Mouse (Mus musculus) forebrain, embryonic 14.5 days (tissue): Measurements from ENCODE around the gene Cldn12. TPM values are rescaled to one million over a fixed set of nuclear protein-coding genes. Genes with fewer than 3 reads are reported as not detected.

Experiments
- ATAC-seq: fragments of 200-750 bp; cut with Nextera tagmentation; 2 replicates; pipeline ENCODE4 v1.8.0; 2017; ENCODE audit warnings: mild to moderate bottlenecking, moderate library complexity
- DNase-seq: peaks from one replicate; pipeline ENCODE4 v3.0.0-alpha.2; 2015; ENCODE audit warnings: low spot score
- H3K27ac ChIP-seq: fragments of 300-500 bp; sonication (generic); 2 replicates; pipeline ENCODE4 v1.5.1; 2014; ENCODE audit warnings: low read depth, mild to moderate bottlenecking, control low read depth, low read length, moderate library complexity
- H3K27me3 ChIP-seq: fragments of 300-500 bp; sonication (generic); replicated peaks from 2 replicates; pipeline ENCODE4 v1.6.1; 2014; ENCODE audit warnings: low read length, control low read depth, mixed read lengths; ENCODE audit not compliant: control insufficient read depth, insufficient read depth
- H3K36me3 ChIP-seq: fragments of 300-500 bp; sonication (generic); 2 replicates; pipeline ENCODE4 v1.6.1; 2014; ENCODE audit warnings: low read length, control low read depth; ENCODE audit not compliant: control insufficient read depth, insufficient read depth
- H3K4me1 ChIP-seq: fragments of 300-500 bp; sonication (generic); 2 replicates; pipeline ENCODE4 v1.6.1; 2014; ENCODE audit warnings: antibody characterized with exemption, low read length, control low read depth; ENCODE audit not compliant: control insufficient read depth, insufficient read depth
- H3K4me2 ChIP-seq: fragments of 300-500 bp; sonication (generic); 2 replicates; pipeline ENCODE4 v1.6.1; 2014; ENCODE audit warnings: mild to moderate bottlenecking, control low read depth, low read length
- H3K4me3 ChIP-seq: fragments of 300-500 bp; sonication (generic); 2 replicates; pipeline ENCODE4 v1.5.1; 2014; ENCODE audit warnings: low read depth, low read length, control low read depth
- H3K9ac ChIP-seq: fragments of 300-500 bp; sonication (generic); 2 replicates; pipeline ENCODE4 v1.6.1; 2014; ENCODE audit warnings: mild to moderate bottlenecking, low read length, control low read depth, moderate library complexity
- H3K9me3 ChIP-seq: fragments of 300-500 bp; sonication (generic); replicated peaks from 2 replicates; pipeline ENCODE4 v1.6.1; 2016; ENCODE audit warnings: low read length, control low read depth, mixed read lengths; ENCODE audit not compliant: control insufficient read depth
- WGBS: fragments of 180-500 bp; shearing (Covaris S2); extraction: QIAGEN DNeasy Blood & Tissue Kit; methylation state at CpG from one replicate; pipeline ENCODE4 v1.1.7; 2014; 5-methylcytosine and 5-hydroxymethylcytosine counted together
- polyA plus RNA-seq: library from polyadenylated mRNA; unstranded; fragments of >200 nt; fragmentation: Nextera tagmentation; extraction: Ambion mirVana; gene quantifications from 2 replicates; pipeline ENCODE4 v1.2.1, GENCODE M21; 2014

The Cldn12 gene
- polyA plus RNA-seq, result 16.4 and 17.6 TPM in 2 replicates

DNA sequence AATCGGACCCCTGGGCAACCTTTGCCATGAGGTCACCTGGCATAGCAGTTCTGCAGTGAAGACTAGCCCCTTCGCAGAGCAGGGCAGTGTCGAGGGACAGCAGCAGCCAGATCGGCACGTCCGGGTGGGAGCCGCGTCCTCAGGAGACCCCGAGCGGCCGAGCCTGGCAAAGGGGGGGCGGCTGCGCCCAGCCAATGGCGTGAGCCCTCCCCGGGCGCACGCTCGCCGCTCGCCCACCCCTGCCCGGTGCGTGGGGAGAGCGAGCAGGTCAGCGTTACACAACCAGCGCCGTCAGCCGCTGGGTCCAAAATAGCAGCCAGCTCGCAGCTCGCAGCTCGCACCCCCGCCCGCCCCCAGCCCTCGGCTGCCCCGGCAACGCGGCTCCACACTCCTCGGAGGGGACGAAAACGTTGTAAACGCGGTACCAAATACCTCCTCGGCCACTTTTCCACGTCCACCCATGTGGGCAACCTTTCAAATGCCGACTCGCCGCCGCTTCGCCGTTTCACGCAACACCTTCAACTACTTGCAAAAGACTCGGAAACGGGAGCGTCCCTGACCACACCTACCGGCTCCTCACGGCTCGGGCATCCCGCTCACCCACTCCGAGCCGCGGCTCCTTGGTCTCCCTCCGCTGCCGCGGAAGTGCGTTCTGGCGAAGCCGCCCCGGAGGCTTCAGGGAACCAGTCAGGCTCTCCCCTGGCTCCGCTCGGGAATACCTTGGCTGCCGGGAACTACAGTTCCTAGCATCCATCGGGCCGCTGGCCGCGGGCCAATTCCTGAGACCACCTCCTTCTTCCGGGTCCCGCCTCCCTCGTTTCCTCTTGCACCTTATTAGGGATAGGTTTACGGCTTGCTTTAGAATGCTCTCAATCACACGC is at the start of gene Cldn12:
Cldn12 (minus strand) TSS at position 763 of the 881 bp plus-strand sequence.
- Histone ChIP-seq H3K27me3 (no peaks in the 10 kb centered on the region), H3K4me1 (peaks cover 17% of the 10 kb centered on the region), H3K4me3 (peak within 1 kb of the TSS; percentile 73), H3K9me3 (no peaks in the 10 kb centered on the region), H3K27ac (peak within 1 kb of the TSS; percentile 80), H3K9ac (peak within 1 kb of the TSS; percentile 72), H3K4me2 (peak within 1 kb of the TSS; percentile 73), H3K36me3 (no peaks in the 10 kb centered on the region)
- peak; percentile 96 for ATAC-seq
- DNase-seq, result peak; percentile 99
- WGBS, result 0% methylated on average over 70 of the region's 79 CpGs

DNA sequence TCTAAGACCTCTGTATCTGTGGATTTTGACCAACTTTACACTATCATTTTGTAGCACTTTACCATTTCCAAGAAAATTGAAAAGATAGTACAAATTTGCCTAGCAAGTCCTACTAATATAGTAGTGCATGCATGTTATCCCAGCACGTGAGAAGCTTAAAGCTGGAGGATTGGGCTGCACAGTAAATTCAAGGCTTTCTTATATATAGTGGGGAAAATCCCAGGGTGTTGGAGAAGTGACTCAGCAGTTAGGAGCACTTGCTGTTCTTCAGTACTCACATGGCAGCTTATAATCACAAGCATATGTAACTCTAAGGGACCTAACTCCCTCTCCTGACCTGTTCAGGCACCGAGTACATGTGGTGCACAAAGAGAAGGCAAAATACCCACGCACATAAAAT is 47.7 kb upstream of the Cldn12 start:
- DNase-seq (no peak), ATAC-seq (no peak)
- peaks cover 11% of the 10 kb centered on the region; the same call in 1 of the 2 replicates for H3K4me1 ChIP-seq
- no peaks in the 10 kb centered on the region for H3K9me3 ChIP-seq
- no peaks in the 10 kb centered on the region for H3K27me3 ChIP-seq
- no peaks in the 10 kb centered on the region for H3K36me3 ChIP-seq
- H3K4me2 ChIP-seq, result no peak overlapping the region
- whole genome bisulfite sequencing, result 77% methylated on average over 3 of the region's 3 CpGs
- H3K9ac ChIP-seq, result no peak overlapping the region
- H3K4me3 ChIP-seq, result no peak overlapping the region
- H3K27ac ChIP-seq, result no peak overlapping the region

DNA sequence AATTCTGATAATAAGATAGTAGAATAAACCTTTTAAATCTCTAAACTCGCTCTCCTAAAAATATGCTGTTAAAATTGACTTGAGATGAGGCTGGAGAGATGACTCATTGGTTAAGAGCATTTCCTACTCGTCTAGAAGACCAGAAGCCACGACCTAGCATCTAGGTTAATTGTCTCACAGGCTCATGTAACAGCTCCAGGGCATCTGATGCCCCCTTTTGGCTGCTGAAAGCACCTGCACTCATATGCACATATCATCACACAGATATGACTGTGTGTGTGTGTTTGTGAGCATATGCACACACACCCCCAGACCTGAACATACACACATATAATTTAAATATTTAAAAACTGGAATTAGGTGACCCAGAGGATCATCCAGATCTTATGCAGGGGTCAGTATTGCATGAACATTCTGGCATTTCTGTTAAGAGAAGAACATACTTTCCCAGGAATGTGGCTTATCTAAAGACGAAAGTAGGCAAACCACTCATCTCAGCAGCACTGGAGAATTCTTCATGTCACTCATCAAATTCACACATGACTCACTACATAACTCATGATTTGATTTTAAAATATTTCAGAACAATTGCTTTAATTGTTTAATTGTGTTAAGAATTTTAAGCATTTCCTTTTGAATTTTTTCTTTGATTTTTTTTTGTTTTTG is 46.4 kb upstream of the Cldn12 start:
- 72% methylated on average over 4 of the region's 4 CpGs for WGBS
- Histone ChIP-seq H3K9ac (no peak overlapping the region), H3K4me1 (peaks cover 11% of the 10 kb centered on the region; the same call in 1 of the 2 replicates), H3K27ac (no peak overlapping the region), H3K4me2 (no peak overlapping the region), H3K36me3 (no peaks in the 10 kb centered on the region), H3K4me3 (no peak overlapping the region), H3K27me3 (no peaks in the 10 kb centered on the region), H3K9me3 (no peaks in the 10 kb centered on the region)
- ATAC-seq, result no peak
- no peak for DNase-seq

DNA sequence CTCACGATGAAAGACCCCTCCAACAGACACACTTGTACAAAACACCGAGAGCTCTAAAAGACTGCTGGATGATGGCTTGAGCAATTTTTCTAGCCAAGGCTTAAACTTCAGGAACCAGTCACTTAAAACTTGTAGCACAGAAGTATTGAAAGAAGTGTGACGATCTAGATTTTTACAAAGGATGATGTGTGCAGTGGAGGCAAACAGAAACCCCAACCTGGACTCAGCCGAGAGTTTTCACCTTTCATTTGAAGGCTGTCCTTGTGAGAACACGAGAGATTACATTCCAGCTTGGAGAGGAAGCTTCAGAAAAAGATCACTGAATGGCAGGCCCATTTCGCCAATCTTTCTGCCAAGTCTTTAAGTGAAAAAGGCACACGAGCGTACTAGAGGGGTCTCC is 45.0 kb upstream of the Cldn12 start:
- ATAC-seq, result peak; percentile 19
- Histone ChIP-seq H3K4me2 (peak overlapping the region; percentile 53), H3K27me3 (no peaks in the 10 kb centered on the region), H3K4me3 (peak overlapping the region; percentile 60), H3K9me3 (no peaks in the 10 kb centered on the region), H3K36me3 (peaks cover 5% of the 10 kb centered on the region), H3K27ac (no peak overlapping the region), H3K9ac (peak overlapping the region; percentile 75), H3K4me1 (peaks cover 11% of the 10 kb centered on the region; the same call in 1 of the 2 replicates)
- DNase-seq, result no peak
- WGBS, result 39% methylated on average over 8 of the region's 8 CpGs

DNA sequence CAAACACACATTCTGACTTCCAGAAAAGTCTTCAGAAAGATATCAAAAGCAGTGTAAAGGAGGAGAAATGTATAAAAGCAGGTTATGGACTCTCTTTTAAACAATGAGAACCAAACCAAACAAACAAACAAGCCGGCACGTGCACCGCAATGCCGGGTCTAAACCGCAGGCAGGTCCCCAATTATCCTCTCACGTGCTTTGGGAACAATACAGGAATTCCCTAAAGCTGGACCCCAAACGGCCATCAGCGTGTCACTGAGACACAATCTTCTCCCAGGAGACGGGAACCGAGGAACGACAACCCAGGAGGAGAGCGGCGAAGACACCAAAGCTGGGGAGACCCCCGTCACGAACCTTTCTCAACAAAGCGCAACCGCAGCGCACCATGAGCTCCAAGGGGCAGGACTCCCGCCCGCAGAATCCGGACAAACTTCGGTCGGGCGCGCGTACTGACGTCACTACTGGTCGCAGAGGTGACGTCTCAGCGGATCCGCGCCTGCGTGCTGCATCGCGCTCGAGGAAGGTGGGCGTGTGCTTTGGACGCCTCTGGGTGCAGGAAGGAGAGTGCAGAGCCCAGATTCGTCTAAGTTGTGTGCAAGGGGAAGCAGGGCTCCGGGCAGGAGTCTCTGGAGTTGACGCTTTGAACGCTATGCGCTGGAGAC is 44.5 kb upstream of the Cldn12 start, which contains the start of gene Gtpbp10:
Gtpbp10 (minus strand) TSS at position 460 of the 662 bp plus-strand sequence.
- H3K27ac ChIP-seq, result peak within 1 kb of the TSS; percentile 74
- peak within 1 kb of the TSS; percentile 75 for H3K9ac ChIP-seq
- ATAC-seq (peak; percentile 100), DNase-seq (peak; percentile 94)
- no peaks in the 10 kb centered on the region for H3K9me3 ChIP-seq
- peak within 1 kb of the TSS; percentile 60 for H3K4me3 ChIP-seq
- no peaks in the 10 kb centered on the region for H3K27me3 ChIP-seq
- under 1% methylated on average over 43 of the region's 43 CpGs for WGBS
- H3K4me1 ChIP-seq, result peaks cover 11% of the 10 kb centered on the region; the same call in 1 of the 2 replicates
- peak within 1 kb of the TSS; percentile 53 for H3K4me2 ChIP-seq
- H3K36me3 ChIP-seq, result peaks cover 11% of the 10 kb centered on the region

DNA sequence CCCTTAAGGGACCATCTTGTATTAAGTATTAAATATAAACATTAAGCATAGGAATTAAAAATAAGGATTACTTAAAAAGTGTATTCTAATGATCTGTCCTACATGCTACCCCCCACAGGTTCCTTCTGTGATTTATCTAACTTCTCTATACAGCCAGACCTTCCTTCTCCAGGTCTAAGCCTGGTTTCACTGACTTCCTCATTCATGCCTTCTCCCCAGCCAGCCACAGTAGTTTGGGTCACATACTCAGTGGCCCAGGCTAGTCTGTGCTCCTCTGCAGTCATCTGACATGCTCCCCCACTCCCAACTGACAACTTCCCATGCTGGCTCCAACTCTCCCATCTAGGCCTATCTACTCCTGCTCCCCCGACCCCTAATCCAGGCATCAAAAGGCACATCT is 36.4 kb upstream of the Cldn12 start:
- 86% methylated on average over 1 of the region's 1 CpGs for WGBS
- H3K27ac ChIP-seq, result no peak overlapping the region
- peaks cover 61% of the 10 kb centered on the region for H3K36me3 ChIP-seq
- H3K9ac ChIP-seq, result no peak overlapping the region
- H3K4me2 ChIP-seq, result no peak overlapping the region
- H3K27me3 ChIP-seq, result no peaks in the 10 kb centered on the region
- ATAC-seq, result no peak
- no peak overlapping the region for H3K4me3 ChIP-seq
- no peaks in the 10 kb centered on the region for H3K4me1 ChIP-seq
- DNase-seq, result no peak
- H3K9me3 ChIP-seq, result no peaks in the 10 kb centered on the region

DNA sequence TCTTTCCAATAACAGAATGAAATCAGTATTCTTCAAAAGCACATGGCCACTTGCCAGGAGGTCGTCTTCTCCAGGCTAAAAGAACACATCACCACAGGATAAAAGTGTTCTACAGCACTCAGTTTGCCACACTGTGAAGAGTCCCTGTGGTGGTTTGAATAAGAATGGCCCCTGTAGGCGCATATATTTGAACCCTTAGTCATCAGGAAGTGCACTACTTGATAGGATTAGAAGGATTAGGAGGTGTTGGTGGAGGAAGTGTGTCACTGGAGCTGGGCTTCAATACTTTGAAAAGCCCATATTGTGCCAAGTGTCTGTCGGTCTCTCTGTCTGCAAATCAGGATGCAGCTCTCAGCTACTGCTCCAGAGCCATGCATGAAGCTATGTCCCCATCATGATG is 25.6 kb upstream of the Cldn12 start:
- Histone ChIP-seq H3K27me3 (no peaks in the 10 kb centered on the region), H3K36me3 (peaks cover 51% of the 10 kb centered on the region), H3K9ac (no peak overlapping the region), H3K9me3 (no peaks in the 10 kb centered on the region), H3K4me3 (no peak overlapping the region), H3K4me2 (no peak overlapping the region), H3K27ac (no peak overlapping the region), H3K4me1 (no peaks in the 10 kb centered on the region)
- DNase-seq (no peak), ATAC-seq (no peak)
- 59% methylated on average over 3 of the region's 3 CpGs for WGBS

DNA sequence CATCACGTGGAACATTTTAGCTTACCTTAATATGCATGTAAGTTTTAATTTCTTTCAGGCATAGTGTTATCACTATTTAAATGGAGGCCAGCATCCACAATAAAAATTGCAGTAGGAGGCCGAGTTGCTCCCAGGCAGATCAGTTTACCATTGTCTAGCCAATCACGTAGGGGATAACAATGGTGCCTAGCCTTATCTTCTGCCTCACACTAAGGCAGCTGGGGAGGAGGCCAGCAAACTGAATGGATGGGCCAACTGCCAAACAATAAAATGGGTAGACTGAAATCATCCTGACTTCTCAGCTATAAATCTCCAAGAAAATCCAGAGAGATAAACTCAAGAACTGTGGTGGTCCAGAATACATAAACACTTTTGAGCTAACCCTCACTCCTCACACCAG is 25.0 kb upstream of the Cldn12 start:
- Histone ChIP-seq H3K27ac (no peak overlapping the region), H3K9ac (no peak overlapping the region), H3K4me1 (no peaks in the 10 kb centered on the region), H3K4me2 (no peak overlapping the region), H3K4me3 (no peak overlapping the region), H3K27me3 (no peaks in the 10 kb centered on the region), H3K36me3 (peaks cover 51% of the 10 kb centered on the region), H3K9me3 (no peaks in the 10 kb centered on the region)
- ATAC-seq, result no peak
- no peak for DNase-seq
- WGBS, result 75% methylated on average over 3 of the region's 3 CpGs
